Mouse (Mus musculus) limb, embryonic 12.5 days (tissue): Measurements from ENCODE around the gene Gdpd4. TPM values are rescaled to one million over a fixed set of nuclear protein-coding genes. Genes with fewer than 3 reads are reported as not detected.

Experiments
- ATAC-seq: fragments of 200-750 bp; cut with Nextera tagmentation; 2 replicates; pipeline ENCODE4 v1.8.0; 2017; ENCODE audit warnings: low read depth, moderate TSS enrichment; ENCODE audit not compliant: insufficient number of reproducible peaks, insufficient read depth, low FRiP score, low TSS enrichment
- H3K27ac ChIP-seq: fragments of 300-500 bp; sonication (generic); 2 replicates; pipeline ENCODE4 v1.5.1; 2016; ENCODE audit warnings: mild to moderate bottlenecking, moderate library complexity
- H3K27me3 ChIP-seq: fragments of 300-500 bp; sonication (generic); 2 replicates; pipeline ENCODE4 v1.6.1; 2016; ENCODE audit warnings: mild to moderate bottlenecking, moderate library complexity
- H3K36me3 ChIP-seq: fragments of 300-500 bp; sonication (generic); 2 replicates; pipeline ENCODE4 v1.6.1; 2016; ENCODE audit warnings: mild to moderate bottlenecking, moderate library complexity
- H3K4me1 ChIP-seq: fragments of 300-500 bp; sonication (generic); replicated peaks from 2 replicates; pipeline ENCODE4 v1.6.1; 2016
- H3K4me2 ChIP-seq: fragments of 300-500 bp; sonication (generic); 2 replicates; pipeline ENCODE4 v1.6.1; 2016; ENCODE audit warnings: mild to moderate bottlenecking, moderate library complexity
- H3K4me3 ChIP-seq: fragments of 300-500 bp; sonication (generic); replicated peaks from 2 replicates; pipeline ENCODE4 v1.5.1; 2016; ENCODE audit warnings: mild to moderate bottlenecking
- H3K9ac ChIP-seq: fragments of 300-500 bp; sonication (generic); replicated peaks from 2 replicates; pipeline ENCODE4 v1.6.1; 2016; ENCODE audit warnings: mild to moderate bottlenecking, moderate library complexity
- H3K9me3 ChIP-seq: fragments of 300-500 bp; sonication (generic); 2 replicates; pipeline ENCODE4 v1.6.1; 2016; ENCODE audit warnings: mild to moderate bottlenecking, moderate library complexity
- WGBS: fragments of 180-500 bp; shearing (Covaris S2); methylation state at CpG from one replicate; pipeline ENCODE4 v1.1.7; 2016; 5-methylcytosine and 5-hydroxymethylcytosine counted together
- polyA plus RNA-seq: library from polyadenylated mRNA; unstranded; fragments of >200 nt; fragmentation: Nextera tagmentation; extraction: Ambion mirVana; gene quantifications from 2 replicates; pipeline ENCODE4 v1.2.1, GENCODE M21; 2016

The Gdpd4 gene
- polyA plus RNA-seq, 1 experiment from 2014 or later: not detected

GRCm38 (mm10) chr7:98085314-98085713, 165.6 kb downstream of the Gdpd4 start:
- H3K4me2 ChIP-seq: no peak overlapping the region
- no peak overlapping the region for H3K27ac ChIP-seq
- WGBS: 78% methylated on average over 7 of the region's 7 CpGs
- peaks cover 28% of the 10 kb centered on the region for H3K4me1 ChIP-seq
- no peaks in the 10 kb centered on the region for H3K9me3 ChIP-seq
- no peaks in the 10 kb centered on the region for H3K36me3 ChIP-seq
- ATAC-seq: no peak
- H3K4me3 ChIP-seq: no peak overlapping the region
- no peaks in the 10 kb centered on the region for H3K27me3 ChIP-seq
- no peak overlapping the region for H3K9ac ChIP-seq

GRCm38 (mm10) chr7:98086346-98086745, 166.6 kb downstream of the Gdpd4 start:
- Histone ChIP-seq H3K9me3 (no peaks in the 10 kb centered on the region), H3K27me3 (no peaks in the 10 kb centered on the region), H3K4me3 (no peak overlapping the region), H3K36me3 (no peaks in the 10 kb centered on the region), H3K4me1 (peaks cover 28% of the 10 kb centered on the region), H3K27ac (no peak overlapping the region), H3K4me2 (no peak overlapping the region), H3K9ac (no peak overlapping the region)
- no peak for ATAC-seq
- WGBS: 36% methylated on average over 2 of the region's 2 CpGs

GRCm38 (mm10) chr7:98095852-98096251, 176.1 kb downstream of the Gdpd4 start:
- H3K4me2 ChIP-seq: no peak overlapping the region
- 89% methylated on average over 4 of the region's 4 CpGs for WGBS
- no peak overlapping the region for H3K9ac ChIP-seq

GRCm38 (mm10) chr7:98097557-98097956, 177.8 kb downstream of the Gdpd4 start:
- Histone ChIP-seq H3K9me3 (peaks cover 11% of the 10 kb centered on the region; the same call in 1 of the 2 replicates), H3K27me3 (no peaks in the 10 kb centered on the region), H3K27ac (no peak overlapping the region), H3K9ac (no peak overlapping the region), H3K4me3 (no peak overlapping the region), H3K4me2 (no peak overlapping the region), H3K36me3 (peaks cover 24% of the 10 kb centered on the region), H3K4me1 (no peaks in the 10 kb centered on the region)
- WGBS: 97% methylated on average over 8 of the region's 8 CpGs
- ATAC-seq: no peak

More at GRCm38 (mm10) chr7:98095852-98096251, 176.1 kb downstream of the Gdpd4 start:
- Histone ChIP-seq H3K4me3 (no peak overlapping the region), H3K27me3 (no peaks in the 10 kb centered on the region), H3K36me3 (peaks cover 28% of the 10 kb centered on the region), H3K4me1 (no peaks in the 10 kb centered on the region), H3K9me3 (peaks cover 11% of the 10 kb centered on the region; the same call in 1 of the 2 replicates), H3K27ac (no peak overlapping the region)
- ATAC-seq: no peak

Other genes starting within 250 kb of the Gdpd4 start
- 240 and 245 TPM in 2 replicates for gene Clns1a, start 223.3 kb upstream of the Gdpd4 start, polyA plus RNA-seq
- 2.5 and 2.8 TPM in 2 replicates for gene Aqp11, start 181.7 kb upstream of the Gdpd4 start, polyA plus RNA-seq
- 26.8 and 28.0 TPM in 2 replicates for gene Pak1, start 131.4 kb upstream of the Gdpd4 start, polyA plus RNA-seq
- 13.4 and 17.4 TPM in 2 replicates for gene Myo7a, start 199.6 kb downstream of the Gdpd4 start, polyA plus RNA-seq
- gene Omp, start 225.5 kb downstream of the Gdpd4 start, polyA plus RNA-seq: 0.19 TPM in 1 of 2 replicates, not detected in the other